Mouse (Mus musculus): ENCODE measurements around the gene Acad9. TPM values are rescaled to one million over a fixed set of nuclear protein-coding genes. Genes with fewer than 3 reads are reported as not detected.

Acad9 gene
- total RNA-seq (2014; fragmentation: Nextera tagmentation) (27.4 and 41.5 TPM in 2 replicates), total RNA-seq (2017) (43.5 and 47.0 TPM in 2 replicates)

GRCm38 (mm10) chr3:36065843-36066651 is at the start of gene Acad9:
Acad9 (plus strand) TSS chr3:36065979.
- peak; percentile 97 for ATAC-seq (replicated peaks; ENCODE audit: low FRiP score, low TSS enrichment, poor library complexity, severe bottlenecking)

GRCm38 (mm10) chr3:36025732-36026131 is 40.0 kb upstream of the Acad9 start:
- no peak for ATAC-seq (replicated peaks; ENCODE audit: low FRiP score, low TSS enrichment, poor library complexity, severe bottlenecking)

- no peak for ATAC-seq (replicated peaks; ENCODE audit: low FRiP score, low TSS enrichment, poor library complexity, severe bottlenecking)
Measured at GRCm38 (mm10) chr3:36029993-36030392, 35.8 kb upstream of the Acad9 start.

DNA sequence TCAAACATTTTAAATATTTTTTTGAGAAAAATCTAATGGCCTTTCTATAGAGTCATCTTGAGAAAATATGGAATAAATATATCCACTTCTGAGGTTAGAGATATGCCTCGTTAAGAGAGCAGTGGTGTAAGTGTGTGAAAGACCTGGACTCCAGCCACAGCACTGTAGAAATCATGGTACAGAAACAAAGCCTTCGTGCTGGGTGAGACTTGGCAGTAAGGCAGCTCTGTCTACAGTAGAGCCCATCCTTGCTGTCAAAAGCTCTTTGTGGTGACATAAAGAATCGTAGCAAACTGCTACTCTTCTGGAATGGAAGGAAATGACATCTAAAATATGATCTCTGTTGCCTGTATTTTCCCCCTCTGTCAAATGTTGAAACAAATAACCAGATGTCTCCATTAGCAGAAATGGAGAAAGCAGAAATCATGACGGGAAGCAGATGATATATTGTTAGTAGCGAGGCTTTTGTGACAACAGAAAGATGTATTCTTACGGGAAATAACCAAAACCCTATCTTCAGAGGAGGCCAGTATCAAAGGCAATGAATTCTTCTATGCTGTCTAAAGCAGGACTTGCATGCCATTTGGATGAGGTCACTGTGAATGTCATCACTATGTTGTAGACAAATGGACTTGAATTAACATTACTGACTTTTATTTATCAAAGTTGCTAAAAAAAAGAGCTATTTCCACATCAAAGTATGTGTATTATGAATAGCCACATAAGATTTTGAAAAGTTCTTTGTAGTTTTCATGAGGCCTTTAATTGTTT is 33.9 kb upstream of the Acad9 start:
- no peak for ATAC-seq (replicated peaks; ENCODE audit: low FRiP score, low TSS enrichment, poor library complexity, severe bottlenecking)

GRCm38 (mm10) chr3:36044520-36044919 is 21.3 kb upstream of the Acad9 start:
- no peak for ATAC-seq (replicated peaks; ENCODE audit: low FRiP score, low TSS enrichment, poor library complexity, severe bottlenecking)

GRCm38 (mm10) chr3:36045086-36045485 is 20.7 kb upstream of the Acad9 start:
- no peak for ATAC-seq (replicated peaks; ENCODE audit: low FRiP score, low TSS enrichment, poor library complexity, severe bottlenecking)

GRCm38 (mm10) chr3:36049106-36049505 is 16.7 kb upstream of the Acad9 start:
- no peak for ATAC-seq (replicated peaks; ENCODE audit: low FRiP score, low TSS enrichment, poor library complexity, severe bottlenecking)

DNA sequence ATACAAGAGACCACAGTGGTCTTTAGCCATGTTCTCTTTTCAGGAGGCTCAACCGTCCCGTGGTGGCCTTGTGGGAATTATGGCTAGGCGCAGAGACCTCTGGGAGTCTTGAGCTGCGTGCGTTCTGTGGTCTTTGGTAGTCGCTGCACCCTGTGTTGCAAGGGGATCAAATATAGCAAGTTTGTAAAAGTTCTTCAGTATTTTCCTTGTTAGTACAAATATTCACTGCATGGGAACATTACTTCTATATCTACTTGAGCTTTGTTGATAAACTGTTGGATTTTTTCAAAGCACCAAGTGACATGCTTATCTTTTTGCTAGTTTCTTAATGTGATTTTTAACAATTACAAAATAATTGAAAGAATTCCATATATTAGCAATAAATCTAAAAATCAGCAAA is 12.3 kb upstream of the Acad9 start, which contains the start of gene Ccdc144b:
Gene Ccdc144b (minus strand): TSS at position 101 of the 400 bp plus-strand sequence.
- ATAC-seq (replicated peaks; ENCODE audit: low FRiP score, low TSS enrichment, poor library complexity, severe bottlenecking): no peak

DNA sequence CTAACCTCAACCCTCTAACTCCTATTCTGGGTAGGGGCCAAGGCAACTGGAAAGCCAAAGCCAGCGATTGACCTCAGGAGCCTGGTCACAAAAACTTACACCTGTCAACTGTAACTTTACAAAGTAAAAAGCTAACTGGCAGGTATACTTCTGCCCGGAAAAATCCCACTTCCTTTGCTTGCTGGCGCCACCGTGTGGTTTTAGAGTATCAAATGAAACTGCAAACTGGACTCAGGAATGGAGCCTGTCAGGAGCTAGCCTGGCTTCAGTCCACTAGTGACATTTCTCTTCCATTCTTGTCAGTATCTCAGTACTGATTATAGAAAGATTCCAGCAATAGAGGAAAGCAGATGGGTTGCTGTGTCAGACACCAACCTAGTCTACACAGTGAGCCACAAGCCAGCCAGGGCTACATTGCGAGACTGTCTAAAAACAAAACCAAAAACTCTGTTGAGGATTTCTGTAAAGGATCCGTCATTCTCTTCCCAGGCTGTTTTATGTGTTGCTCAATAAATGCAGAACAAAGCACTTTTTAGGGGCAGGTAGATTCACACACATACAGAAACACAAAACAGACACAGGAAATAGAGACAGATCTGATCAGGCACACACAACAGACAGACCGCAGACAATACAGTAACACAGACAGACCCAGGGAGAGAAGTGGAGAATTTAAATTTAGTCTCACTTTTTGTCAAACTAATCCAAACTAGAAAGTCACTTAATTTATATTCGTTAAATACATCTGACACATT is 5.5 kb upstream of the Acad9 start:
- ATAC-seq (replicated peaks; ENCODE audit: low FRiP score, low TSS enrichment, poor library complexity, severe bottlenecking): peak; percentile 92

GRCm38 (mm10) chr3:36064592-36065061 is 1.2 kb upstream of the Acad9 start:
- ATAC-seq (replicated peaks; ENCODE audit: low FRiP score, low TSS enrichment, poor library complexity, severe bottlenecking): no peak

- ATAC-seq (replicated peaks; ENCODE audit: low FRiP score, low TSS enrichment, poor library complexity, severe bottlenecking): no peak
Measured at GRCm38 (mm10) chr3:36065166-36065565, 613 bp upstream of the Acad9 start.

DNA sequence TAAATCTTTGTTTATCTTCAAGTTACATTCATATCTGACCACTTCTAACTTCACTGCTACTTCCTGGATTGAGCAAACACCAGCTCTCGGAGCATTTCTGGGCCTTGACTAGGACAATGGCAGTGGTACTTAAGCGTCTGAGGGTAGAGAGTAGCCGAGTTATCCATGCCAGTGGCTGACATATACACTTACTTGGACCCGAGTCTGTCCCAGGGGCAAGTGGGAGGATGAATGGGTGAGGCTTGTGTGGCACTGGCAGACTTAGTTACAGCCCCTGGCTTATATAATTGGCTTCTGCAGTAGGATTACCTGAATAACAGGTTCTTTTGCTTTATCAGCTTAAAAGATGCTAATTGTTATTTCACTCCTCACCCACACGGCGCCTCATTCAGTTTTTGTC is 2.0 kb downstream of the Acad9 start:
- no peak for ATAC-seq (replicated peaks; ENCODE audit: low FRiP score, low TSS enrichment, poor library complexity, severe bottlenecking)

GRCm38 (mm10) chr3:36070436-36070835 is 4.7 kb downstream of the Acad9 start:
- no peak for ATAC-seq (replicated peaks; ENCODE audit: low FRiP score, low TSS enrichment, poor library complexity, severe bottlenecking)

- ATAC-seq (replicated peaks; ENCODE audit: low FRiP score, low TSS enrichment, poor library complexity, severe bottlenecking): no peak
Measured at GRCm38 (mm10) chr3:36071047-36071446, 5.3 kb downstream of the Acad9 start.

DNA sequence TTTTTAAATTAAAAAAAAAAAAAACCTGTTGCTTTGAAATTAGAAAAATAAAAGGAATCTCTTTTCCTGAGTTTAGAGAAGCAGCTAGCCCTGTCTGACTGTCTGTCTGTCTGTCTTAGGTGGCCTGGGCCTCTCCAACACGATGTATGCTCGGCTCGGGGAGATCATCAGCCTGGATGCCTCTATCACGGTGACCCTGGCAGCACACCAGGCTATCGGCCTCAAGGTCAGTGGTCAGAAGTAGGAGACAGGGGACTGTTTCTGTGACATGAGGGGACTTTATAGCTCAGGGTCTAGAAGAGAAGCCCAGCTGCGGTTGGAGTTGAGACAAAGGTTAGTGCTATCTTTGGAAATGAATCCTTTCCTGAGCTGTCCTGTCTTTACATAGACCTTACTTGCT is 8.5 kb downstream of the Acad9 start:
- no peak for ATAC-seq (replicated peaks; ENCODE audit: low FRiP score, low TSS enrichment, poor library complexity, severe bottlenecking)

DNA sequence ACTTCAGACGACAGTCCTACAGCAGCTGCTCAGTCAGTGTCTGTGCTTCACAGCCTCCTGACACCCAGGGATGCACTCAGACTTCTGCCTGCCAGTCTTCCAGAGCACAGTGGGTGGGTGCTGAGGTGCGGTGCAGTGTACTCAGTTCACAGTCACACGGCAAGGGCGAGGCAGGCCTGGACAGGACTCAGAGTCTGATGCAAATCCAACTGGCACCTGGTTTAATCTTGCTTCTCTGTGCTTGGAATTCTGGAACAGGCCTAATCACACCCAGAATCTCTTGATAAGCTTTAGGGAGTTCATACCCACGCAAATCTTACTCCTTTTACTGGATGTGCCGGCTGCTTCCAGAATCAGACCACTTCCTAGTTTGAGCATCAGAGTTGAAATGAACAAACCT is 9.7 kb downstream of the Acad9 start:
- no peak for ATAC-seq (replicated peaks; ENCODE audit: low FRiP score, low TSS enrichment, poor library complexity, severe bottlenecking)

DNA sequence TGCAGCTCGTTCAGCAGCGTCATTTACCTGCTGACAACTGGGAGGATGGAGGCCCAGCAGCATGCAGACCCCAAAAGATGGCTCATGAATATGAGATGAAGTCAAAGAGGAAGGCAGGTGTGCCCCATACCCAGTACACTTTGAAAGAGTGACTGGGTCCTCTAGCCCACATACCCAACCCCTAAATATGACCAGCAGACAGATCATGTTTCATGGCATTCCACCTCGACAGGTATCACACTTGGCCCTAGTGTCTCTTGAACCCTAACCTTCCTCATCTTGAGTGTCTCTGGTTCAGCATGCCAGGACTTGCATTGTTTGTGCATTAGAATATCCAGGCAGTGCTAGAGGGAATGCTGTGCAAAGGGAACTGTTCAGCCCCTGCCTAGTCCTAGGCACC is 11.6 kb downstream of the Acad9 start:
- no peak for ATAC-seq (replicated peaks; ENCODE audit: low FRiP score, low TSS enrichment, poor library complexity, severe bottlenecking)

DNA sequence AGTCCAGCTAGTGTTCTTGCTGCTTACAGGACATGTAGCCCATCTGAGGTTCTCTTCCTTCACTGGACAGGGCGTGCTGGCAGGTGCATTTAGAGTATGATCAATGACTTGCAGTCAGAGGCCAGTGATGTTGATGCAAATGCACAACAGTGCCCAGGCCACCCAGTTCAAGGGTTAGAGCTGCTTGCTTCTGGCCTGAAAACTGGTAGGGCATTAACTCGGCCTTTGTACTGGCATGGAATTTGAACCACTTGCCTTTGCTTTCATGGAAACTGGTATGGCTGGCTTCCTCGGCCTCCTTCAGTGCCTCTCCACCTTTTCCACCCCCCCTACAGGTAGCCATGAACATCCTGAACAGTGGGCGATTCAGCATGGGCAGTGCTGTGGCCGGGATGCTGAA is 14.1 kb downstream of the Acad9 start:
- ATAC-seq (replicated peaks; ENCODE audit: low FRiP score, low TSS enrichment, poor library complexity, severe bottlenecking): no peak

- ATAC-seq (replicated peaks; ENCODE audit: low FRiP score, low TSS enrichment, poor library complexity, severe bottlenecking): no peak
Measured at GRCm38 (mm10) chr3:36080741-36081140, 15.0 kb downstream of the Acad9 start.

DNA sequence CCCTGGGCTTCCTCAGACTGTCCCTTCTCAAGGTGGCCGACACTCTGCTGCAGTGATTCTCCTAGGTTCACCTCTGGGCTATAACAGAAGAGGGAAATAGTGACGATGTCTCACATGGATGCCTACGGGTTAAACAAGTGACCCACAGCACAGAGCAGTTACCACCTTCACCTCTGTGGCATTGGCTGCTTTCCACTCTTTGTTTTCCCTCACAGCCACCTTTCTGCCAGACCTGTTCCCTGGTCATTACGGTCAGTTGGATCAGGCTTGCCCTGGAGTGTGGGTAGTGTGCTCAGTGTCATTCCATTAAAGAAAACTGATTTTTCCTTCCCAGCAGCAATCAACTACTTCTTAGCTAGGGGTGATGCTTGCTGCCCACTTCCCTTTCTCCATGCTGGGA is 17.1 kb downstream of the Acad9 start:
- no peak for ATAC-seq (replicated peaks; ENCODE audit: low FRiP score, low TSS enrichment, poor library complexity, severe bottlenecking)

All from megakaryocyte-erythroid progenitor cell, adult 5-6 weeks (primary cell).